Mouse (Mus musculus) E14TG2a.4 (cell line): Measurements from ENCODE around the gene Por.

Experiments
- CTCF ChIP-seq: conservative IDR thresholded peaks from 2 replicates; pipeline ENCODE4 v1.5.1; 2014; ENCODE audit warnings: low read length
- POU5F1 ChIP-seq: IDR thresholded peaks from 2 replicates; pipeline ENCODE4 v1.6.1; 2014; ENCODE audit warnings: low read length, borderline replicate concordance

DNA sequence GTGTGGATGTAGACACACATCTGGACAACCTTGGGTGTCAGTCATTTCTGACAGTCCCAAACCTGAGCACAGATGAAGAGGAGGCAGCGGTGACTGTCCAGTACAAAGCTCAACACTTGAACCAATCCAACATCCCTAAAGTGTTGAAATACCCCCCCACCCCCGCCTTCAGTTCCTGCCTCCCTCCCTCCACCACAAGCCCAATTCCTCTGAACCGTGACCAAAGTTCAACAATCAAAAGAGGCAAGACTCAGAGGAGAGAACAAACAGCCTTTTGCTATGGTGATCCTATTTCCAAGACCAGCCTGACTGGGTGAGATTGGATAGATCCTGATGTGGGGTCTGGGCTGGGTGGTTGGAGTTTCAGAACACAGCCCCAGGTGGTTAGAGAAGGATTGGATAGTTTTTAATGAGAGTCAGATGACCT lies 4.5 kb downstream of the Por start:
- TF ChIP-seq CTCF (no peak), POU5F1 (no peak)
